Mouse (Mus musculus): Measurements from ENCODE around the gene Obscn. TPM values are rescaled to one million over a fixed set of nuclear protein-coding genes. Genes with fewer than 3 reads are reported as not detected.

Gene Obscn
- total RNA-seq, 2 experiments from 2014 or later = 2.2 to 2.4 TPM

DNA sequence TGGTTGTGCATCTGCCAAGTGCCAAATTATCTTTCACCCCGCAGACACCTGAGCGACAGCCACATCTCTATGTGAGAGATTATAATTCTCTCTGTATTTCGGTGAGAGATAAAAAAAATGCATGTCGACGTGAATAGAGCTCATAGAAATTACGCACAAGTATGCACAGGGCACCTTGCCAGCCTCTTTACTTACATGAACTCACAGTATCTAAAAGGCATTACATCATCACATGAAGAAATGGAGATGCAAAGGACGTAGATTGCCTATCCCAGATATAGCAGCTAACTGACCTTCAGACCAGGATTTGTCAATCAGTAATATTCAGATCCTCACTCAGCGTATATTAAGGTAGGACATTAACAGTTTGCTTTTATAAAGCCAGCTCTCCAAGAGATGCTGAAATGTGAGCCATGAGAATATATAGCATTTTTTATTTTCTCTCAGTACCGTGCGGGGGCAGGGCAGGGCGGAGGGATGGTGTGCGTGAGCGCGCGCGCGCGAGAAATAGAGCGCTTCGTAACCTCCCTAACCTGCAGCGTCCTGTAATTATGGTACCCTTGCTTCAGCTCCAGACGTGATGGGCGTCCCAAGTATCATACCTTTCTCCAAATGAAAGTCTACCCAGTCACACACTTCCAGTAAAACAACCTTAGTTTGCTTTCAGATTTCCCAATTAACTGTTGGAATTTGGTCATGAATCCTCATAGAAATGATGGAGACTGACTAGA, 188.2 kb downstream of the Obscn start:
- DNase-seq (ENCODE audit: low spot score in 2 of 2) = peak; percentile 50 to 66

DNA sequence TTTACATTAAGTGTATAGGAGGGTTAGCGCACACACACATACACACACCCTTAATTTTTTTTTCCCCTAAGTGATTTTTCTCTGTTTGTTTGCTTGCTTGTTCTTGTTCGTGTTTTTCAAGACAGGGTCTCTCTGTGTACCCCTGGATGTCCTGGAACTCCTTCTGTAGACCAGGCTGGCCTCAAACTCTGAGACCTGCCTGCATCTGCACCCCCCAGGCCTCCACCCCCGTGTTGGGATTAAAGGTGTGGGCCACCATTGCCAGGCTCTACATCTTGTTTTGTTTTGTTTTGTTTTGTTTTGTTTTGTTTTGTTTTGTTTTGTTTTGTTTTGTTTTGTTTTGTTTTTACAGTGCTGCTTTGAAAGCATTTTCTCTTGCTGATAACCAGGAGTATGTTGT, 188.9 kb downstream of the Obscn start:
- no peak for DNase-seq (ENCODE audit: low spot score in 2 of 2)

Small RNA genes lying within 50 kb of the gene (microRNA-seq; reads per million reads assigned to microRNA genes)
- 0 to 0.28 reads per million in 2 experiments for gene Gm44313

Other genes starting within 250 kb of the Obscn start
- 1 to 10 TPM; 8.8 to 8.9 TPM for gene Zfp39, start 232.2 kb downstream of the Obscn start, total RNA-seq (2021)
- gene Btnl10, start 218.5 kb downstream of the Obscn start, total RNA-seq (2021) = under 1 TPM; 0.12 to 0.29 TPM
- gene Rnf187, start 197.5 kb downstream of the Obscn start, total RNA-seq (2021) = 100 to 1,000 TPM; 501 to 506 TPM
- gene Hist3h2ba, start 187.5 kb downstream of the Obscn start, total RNA-seq (2021) = 100 to 1,000 TPM; 117 to 123 TPM
- 10 to 100 TPM; 59.7 to 62.5 TPM for gene Hist3h2a, start 181.7 kb downstream of the Obscn start, total RNA-seq (2021)
- gene Trim17, start 181.7 kb downstream of the Obscn start, total RNA-seq (2021) = 1 to 10 TPM; 3.8 to 4.0 TPM
- 10 to 100 TPM; 25.5 to 27.9 TPM for gene Trim11, start 158.3 kb downstream of the Obscn start, total RNA-seq (2021)
- 1 to 10 TPM; 7.7 to 9.9 TPM for gene Iba57, start 27.3 kb upstream of the Obscn start, total RNA-seq (2021)
- 10 to 100 TPM; 20.6 to 21.1 TPM for gene Gjc2, start 46.8 kb upstream of the Obscn start, total RNA-seq (2021)
- 100 to 1,000 TPM; 124 to 128 TPM for gene Guk1, start 55.8 kb upstream of the Obscn start, total RNA-seq (2021)
- 10 to 100 TPM; 37.1 to 41.8 TPM for gene Mrpl55, start 66.1 kb upstream of the Obscn start, total RNA-seq (2021)
- 10 to 100 TPM; 22.9 to 28.8 TPM for gene 2310033P09Rik, start 71.9 kb upstream of the Obscn start, total RNA-seq (2021)
- gene Arf1, start 91.9 kb upstream of the Obscn start, total RNA-seq (2021) = 100 to 1,000 TPM; 504 to 527 TPM
- not detected for gene Wnt3a, start 154.3 kb upstream of the Obscn start, total RNA-seq (2021)
- 1 to 10 TPM; 3.7 to 4.1 TPM for gene Wnt9a, start 170.5 kb upstream of the Obscn start, total RNA-seq (2021)
- under 1 TPM in 1 of 2 experiments, not detected in 1; 0.25 TPM for gene Prss38, start 239.3 kb upstream of the Obscn start, total RNA-seq (2021)